Mouse (Mus musculus) hindbrain, embryonic 14.5 days (tissue): ENCODE measurements around the gene Pnpla1. TPM values are rescaled to one million over a fixed set of nuclear protein-coding genes. Genes with fewer than 3 reads are reported as not detected.

Experiments
- ATAC-seq: fragments of 200-750 bp; cut with Nextera tagmentation; 2 replicates; pipeline ENCODE4 v1.8.0; 2017; ENCODE audit warnings: moderate number of reproducible peaks, mild to moderate bottlenecking, moderate TSS enrichment, moderate library complexity; ENCODE audit not compliant: low FRiP score
- DNase-seq: peaks from one replicate; pipeline ENCODE4 v3.0.0-alpha.2; 2015; ENCODE audit warnings: low spot score
- H3K27ac ChIP-seq: fragments of 300-500 bp; sonication (generic); 2 replicates; pipeline ENCODE4 v1.5.1; 2014; ENCODE audit warnings: mild to moderate bottlenecking, moderate library complexity
- H3K27me3 ChIP-seq: fragments of 300-500 bp; sonication (generic); 2 replicates; pipeline ENCODE4 v1.6.1; 2014; ENCODE audit warnings: mild to moderate bottlenecking, low read length, mixed read lengths; ENCODE audit not compliant: control insufficient read depth, insufficient read depth
- H3K36me3 ChIP-seq: fragments of 300-500 bp; sonication (generic); replicated peaks from 2 replicates; pipeline ENCODE4 v1.6.1; 2014; ENCODE audit not compliant: control insufficient read depth, insufficient read depth
- H3K4me1 ChIP-seq: fragments of 300-500 bp; sonication (generic); replicated peaks from 2 replicates; pipeline ENCODE4 v1.6.1; 2014; ENCODE audit warnings: antibody characterized with exemption, low read length, mixed read lengths; ENCODE audit not compliant: control insufficient read depth, insufficient read depth
- H3K4me2 ChIP-seq: fragments of 300-500 bp; sonication (generic); replicated peaks from 2 replicates; pipeline ENCODE4 v1.6.1; 2014; ENCODE audit warnings: mild to moderate bottlenecking, moderate library complexity
- H3K4me3 ChIP-seq: fragments of 300-500 bp; sonication (generic); replicated peaks from 2 replicates; pipeline ENCODE4 v1.5.1; 2014; ENCODE audit warnings: mild to moderate bottlenecking, low read length
- H3K9ac ChIP-seq: fragments of 300-500 bp; sonication (generic); 2 replicates; pipeline ENCODE4 v1.6.1; 2014
- H3K9me3 ChIP-seq: fragments of 300-500 bp; sonication (generic); 2 replicates; pipeline ENCODE4 v1.6.1; 2016; ENCODE audit warnings: low read length; ENCODE audit not compliant: control insufficient read depth
- WGBS: fragments of 180-500 bp; shearing (Covaris S2); extraction: QIAGEN DNeasy Blood & Tissue Kit; methylation state at CpG from one replicate; pipeline ENCODE4 v1.1.7; 2014; 5-methylcytosine and 5-hydroxymethylcytosine counted together
- polyA plus RNA-seq: library from polyadenylated mRNA; unstranded; fragments of >200 nt; fragmentation: Nextera tagmentation; extraction: Ambion mirVana; gene quantifications from 2 replicates; pipeline ENCODE4 v1.2.1, GENCODE M21; 2014

Gene Pnpla1
- polyA plus RNA-seq, 1 experiment from 2014 or later: not detected

- Histone ChIP-seq H3K27me3 (no peaks in the 10 kb centered on the region), H3K9ac (no peak overlapping the region), H3K36me3 (no peaks in the 10 kb centered on the region), H3K4me1 (no peaks in the 10 kb centered on the region), H3K27ac (no peak overlapping the region), H3K4me3 (no peak overlapping the region), H3K9me3 (no peaks in the 10 kb centered on the region), H3K4me2 (no peak overlapping the region)
- DNase-seq (no peak), ATAC-seq (no peak)
- WGBS: 81% methylated on average over 6 of the region's 6 CpGs
Observed at GRCm38 (mm10) chr17:28922096-28922495, 63.9 kb downstream of the Pnpla1 start.

DNA sequence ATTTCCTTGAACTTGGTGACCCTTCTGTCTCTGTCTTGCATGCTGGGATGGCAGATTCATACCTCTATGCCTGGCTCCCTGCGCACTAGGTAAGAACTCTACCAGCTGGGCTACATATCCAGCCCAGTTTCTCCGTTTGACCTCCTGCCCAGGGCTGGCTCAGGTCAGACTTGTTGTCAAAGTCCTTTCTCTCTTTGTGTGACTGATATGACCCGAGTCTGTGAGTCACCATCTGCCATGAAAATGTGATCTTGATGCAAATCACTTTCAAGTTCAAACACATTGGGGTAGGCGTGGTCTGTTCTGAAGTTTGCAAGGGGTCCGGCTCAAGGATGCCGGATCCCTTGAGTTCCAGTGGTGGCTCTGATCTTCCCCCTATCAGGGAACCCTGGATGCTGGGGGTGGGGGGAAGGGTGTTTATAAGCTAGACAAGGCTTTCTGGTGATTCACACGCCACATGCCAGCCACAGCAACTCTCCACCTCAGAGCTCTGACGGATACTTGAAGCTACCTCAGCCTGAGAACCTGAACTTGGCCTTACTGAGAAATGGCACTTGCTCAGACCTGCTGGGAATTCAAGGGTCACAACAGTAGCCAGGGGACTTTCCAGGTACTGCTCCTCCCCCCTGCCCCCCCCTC, 66.9 kb downstream of the Pnpla1 start:
- H3K4me2 ChIP-seq: no peak overlapping the region
- H3K36me3 ChIP-seq: no peaks in the 10 kb centered on the region
- no peak overlapping the region for H3K9ac ChIP-seq
- no peaks in the 10 kb centered on the region for H3K4me1 ChIP-seq
- H3K9me3 ChIP-seq: no peaks in the 10 kb centered on the region
- 72% methylated on average over 8 of the region's 8 CpGs for WGBS
- no peak overlapping the region for H3K27ac ChIP-seq
- no peak overlapping the region for H3K4me3 ChIP-seq
- H3K27me3 ChIP-seq: no peaks in the 10 kb centered on the region
- DNase-seq (no peak), ATAC-seq (no peak)

DNA sequence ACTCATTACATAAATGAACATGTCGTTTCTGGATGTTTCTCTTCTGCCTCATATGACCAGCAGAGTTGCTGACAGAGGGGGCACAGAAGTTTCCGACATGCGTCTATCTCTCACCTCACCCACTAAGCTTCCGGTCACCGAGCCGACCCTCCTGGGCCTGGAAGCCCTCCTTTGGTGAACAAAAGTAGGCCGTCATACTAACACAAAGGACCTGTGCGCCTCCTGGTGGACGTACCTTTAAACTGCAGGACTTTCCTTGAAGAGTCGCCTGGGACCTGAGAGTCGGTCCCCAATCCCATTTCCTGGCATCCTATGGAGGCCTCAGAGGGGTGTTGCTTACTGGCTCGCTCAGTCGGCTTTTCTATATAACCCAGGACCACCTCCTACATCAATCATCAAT, 68.2 kb downstream of the Pnpla1 start:
- peak; percentile 79 for DNase-seq
- no peak overlapping the region for H3K4me3 ChIP-seq
- H3K4me1 ChIP-seq: peaks cover 9% of the 10 kb centered on the region
- no peaks in the 10 kb centered on the region for H3K36me3 ChIP-seq
- H3K9ac ChIP-seq: no peak overlapping the region
- no peaks in the 10 kb centered on the region for H3K9me3 ChIP-seq
- no peaks in the 10 kb centered on the region for H3K27me3 ChIP-seq
- H3K4me2 ChIP-seq: no peak overlapping the region
- 13% methylated on average over 13 of the region's 13 CpGs for WGBS
- no peak for ATAC-seq
- H3K27ac ChIP-seq: no peak overlapping the region

GRCm38 (mm10) chr17:28926866-28927635, 68.8 kb downstream of the Pnpla1 start:
- WGBS: 54% methylated on average over 15 of the region's 15 CpGs
- DNase-seq (peak; percentile 55), ATAC-seq (no peak)
- Histone ChIP-seq H3K27ac (no peak overlapping the region), H3K4me1 (peaks cover 9% of the 10 kb centered on the region), H3K27me3 (no peaks in the 10 kb centered on the region), H3K36me3 (no peaks in the 10 kb centered on the region), H3K9me3 (no peaks in the 10 kb centered on the region), H3K9ac (no peak overlapping the region), H3K4me2 (no peak overlapping the region), H3K4me3 (no peak overlapping the region)

DNA sequence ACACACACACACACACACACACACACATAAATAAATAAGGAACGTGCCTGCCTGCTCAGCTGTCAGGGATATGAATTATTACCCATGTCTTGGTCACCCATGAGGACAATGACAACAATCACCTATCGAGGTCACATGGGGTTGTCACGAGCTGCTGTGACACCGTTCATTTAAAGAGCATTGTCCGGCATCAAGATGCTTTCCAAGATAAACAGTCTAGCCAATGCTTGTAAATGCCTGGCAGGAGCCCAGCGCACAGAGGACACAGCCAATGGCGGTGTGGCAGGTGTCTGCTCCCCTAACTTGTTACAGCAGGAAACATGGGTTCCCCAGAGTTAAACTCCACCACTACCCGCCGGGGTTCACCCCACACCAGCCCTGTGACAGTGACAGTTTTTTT, 69.8 kb downstream of the Pnpla1 start:
- no peaks in the 10 kb centered on the region for H3K9me3 ChIP-seq
- no peak overlapping the region for H3K9ac ChIP-seq
- no peak overlapping the region for H3K4me3 ChIP-seq
- WGBS: 84% methylated on average over 9 of the region's 9 CpGs
- H3K36me3 ChIP-seq: no peaks in the 10 kb centered on the region
- DNase-seq (no peak), ATAC-seq (no peak)
- no peaks in the 10 kb centered on the region for H3K27me3 ChIP-seq
- H3K4me1 ChIP-seq: peaks cover 9% of the 10 kb centered on the region
- H3K4me2 ChIP-seq: no peak overlapping the region
- H3K27ac ChIP-seq: no peak overlapping the region

DNA sequence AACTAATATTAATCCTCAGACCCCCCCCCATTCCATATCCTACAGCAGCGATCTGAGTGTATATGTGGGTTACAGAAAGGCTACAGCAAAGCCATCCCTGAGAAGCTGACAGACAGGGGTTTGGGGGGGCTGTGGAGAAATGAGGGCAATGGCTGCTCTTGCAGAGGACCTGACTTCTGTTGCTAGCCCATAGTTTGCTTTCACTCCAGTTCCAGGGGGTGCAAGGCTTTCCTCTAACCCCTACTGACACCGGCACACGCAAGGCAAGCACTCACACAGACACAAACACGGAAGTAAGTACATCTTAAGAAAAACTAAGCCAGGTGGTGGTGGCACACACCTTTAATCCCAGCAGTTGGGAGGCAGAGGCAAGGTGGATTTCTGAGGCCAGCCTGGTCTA, 71.2 kb downstream of the Pnpla1 start:
- WGBS: 98% methylated on average over 4 of the region's 4 CpGs
- Histone ChIP-seq H3K36me3 (no peaks in the 10 kb centered on the region), H3K27me3 (no peaks in the 10 kb centered on the region), H3K9me3 (no peaks in the 10 kb centered on the region), H3K4me3 (no peak overlapping the region), H3K27ac (no peak overlapping the region), H3K9ac (no peak overlapping the region), H3K4me1 (peaks cover 9% of the 10 kb centered on the region), H3K4me2 (no peak overlapping the region)
- ATAC-seq: no peak
- no peak for DNase-seq

DNA sequence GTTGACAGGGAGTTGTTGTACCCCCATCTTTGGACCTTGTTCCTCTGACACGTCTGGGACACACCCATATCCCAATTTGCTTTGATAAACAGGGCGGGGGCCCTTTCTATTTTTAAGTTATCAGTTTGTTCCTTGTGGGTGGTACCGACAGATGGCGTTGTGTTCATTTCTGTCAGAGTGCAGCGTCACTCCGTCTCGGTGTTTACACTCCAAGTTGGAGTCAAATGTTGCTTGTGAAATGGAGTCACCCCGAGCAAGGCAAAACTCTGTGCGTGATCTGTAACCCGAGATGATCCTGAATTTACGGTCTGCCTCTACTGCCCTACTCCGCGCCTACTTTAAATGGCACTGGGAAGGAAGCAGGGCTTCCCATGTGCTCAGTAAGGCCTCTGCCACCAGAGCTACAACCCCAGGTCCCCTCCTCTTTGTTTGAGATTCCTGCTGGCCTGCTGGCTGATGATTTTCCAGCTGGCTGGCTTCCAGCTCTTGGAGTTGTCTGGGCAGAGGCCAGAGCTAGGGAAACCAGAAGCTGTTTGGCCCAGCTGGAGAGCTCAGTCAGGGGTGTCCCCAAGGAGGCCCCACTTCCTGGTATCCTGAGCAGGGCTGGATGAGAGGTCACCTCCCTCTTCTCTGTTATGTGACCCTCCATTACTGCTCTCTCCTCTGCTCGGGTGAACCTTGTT, 72.3 kb downstream of the Pnpla1 start:
- peak overlapping the region; percentile 15; the same call in 1 of the 2 replicates for H3K4me2 ChIP-seq
- ATAC-seq: peak; percentile 59
- H3K27ac ChIP-seq: peak overlapping the region; percentile 27
- peak; percentile 81 for DNase-seq
- H3K27me3 ChIP-seq: no peaks in the 10 kb centered on the region
- no peak overlapping the region for H3K9ac ChIP-seq
- H3K4me1 ChIP-seq: peaks cover 9% of the 10 kb centered on the region
- no peak overlapping the region for H3K4me3 ChIP-seq
- H3K36me3 ChIP-seq: no peaks in the 10 kb centered on the region
- no peaks in the 10 kb centered on the region for H3K9me3 ChIP-seq
- WGBS: 19% methylated on average over 14 of the region's 14 CpGs

GRCm38 (mm10) chr17:28931436-28932211, 73.4 kb downstream of the Pnpla1 start:
- Histone ChIP-seq H3K36me3 (no peaks in the 10 kb centered on the region), H3K4me2 (no peak overlapping the region), H3K27me3 (no peaks in the 10 kb centered on the region), H3K9ac (no peak overlapping the region), H3K27ac (no peak overlapping the region), H3K9me3 (no peaks in the 10 kb centered on the region), H3K4me1 (peaks cover 9% of the 10 kb centered on the region), H3K4me3 (no peak overlapping the region)
- no peak for ATAC-seq
- WGBS: 93% methylated on average over 18 of the region's 18 CpGs
- DNase-seq: no peak

DNA sequence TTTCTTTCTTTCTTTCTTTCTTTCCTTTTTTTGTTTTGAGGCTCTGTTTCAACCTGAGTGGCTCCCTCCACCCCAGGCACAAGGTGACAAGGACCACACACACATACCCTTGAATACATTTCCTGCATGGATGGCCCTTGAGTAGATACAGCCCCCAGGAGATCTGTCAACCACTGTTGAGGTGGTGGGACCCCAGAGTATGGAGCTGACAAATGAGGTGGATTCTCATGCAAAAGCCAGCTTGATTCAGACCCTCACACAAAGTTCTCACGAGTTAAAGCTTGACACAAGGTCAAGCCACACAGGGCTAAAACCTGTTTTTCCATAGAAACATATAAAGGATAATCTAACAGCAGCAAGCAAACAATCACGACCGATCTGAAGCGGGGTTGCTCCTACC, 74.1 kb downstream of the Pnpla1 start:
- Histone ChIP-seq H3K36me3 (no peaks in the 10 kb centered on the region), H3K4me3 (no peak overlapping the region), H3K9ac (no peak overlapping the region), H3K27me3 (no peaks in the 10 kb centered on the region), H3K27ac (no peak overlapping the region), H3K4me1 (peaks cover 9% of the 10 kb centered on the region), H3K4me2 (no peak overlapping the region), H3K9me3 (no peaks in the 10 kb centered on the region)
- DNase-seq: no peak
- no peak for ATAC-seq
- WGBS: 92% methylated on average over 4 of the region's 4 CpGs
